Mouse (Mus musculus) CH12.LX (cell line): Measurements from ENCODE around the gene Gm20458. TPM values are rescaled to one million over a fixed set of nuclear protein-coding genes. Genes with fewer than 3 reads are reported as not detected.

ENCODE experiments used
- DNase-seq: peaks from one replicate; pipeline ENCODE4 v3.0.0-alpha.2; 2013; ENCODE audit errors: extremely low read depth
- H3K27ac ChIP-seq: 2 replicates; pipeline ENCODE4 v1.5.1; 2012; ENCODE audit warnings: low read depth, mild to moderate bottlenecking, control low read depth, moderate library complexity; ENCODE audit not compliant: insufficient read depth
- H3K27me3 ChIP-seq: replicated peaks from 2 replicates; pipeline ENCODE3; 2012; ENCODE audit warnings: inconsistent platforms
- H3K36me3 ChIP-seq, 2 experiments: replicated peaks in 1 of 2; 2 replicates each; pipeline versions ENCODE3 to v1.6.1; 2012; ENCODE audit warnings: inconsistent platforms in 1 of 2, low read length in 1 of 2, mild to moderate bottlenecking in 1 of 2, mixed read lengths in 1 of 2, moderate library complexity in 1 of 2; ENCODE audit not compliant: control insufficient read depth in 1 of 2, insufficient read depth in 1 of 2
- H3K4me1 ChIP-seq, 2 experiments: 2 replicates each; pipeline ENCODE4 v1.6.1; 2012; ENCODE audit warnings: inconsistent platforms in 1 of 2, moderate library complexity in 1 of 2; ENCODE audit not compliant: insufficient read depth in 2 of 2, control insufficient read depth in 1 of 2
- H3K4me2 ChIP-seq: 2 replicates; pipeline ENCODE4 v1.6.1; 2012; ENCODE audit warnings: low read depth, mild to moderate bottlenecking, control low read depth; ENCODE audit not compliant: poor library complexity, insufficient read depth, severe bottlenecking
- H3K4me3 ChIP-seq, 3 experiments: fragments of 150-350 bp in 1 of 3; sonication (generic) in 1 of 3; replicated peaks in 1 of 3; 2 replicates each; pipeline versions ENCODE3 to v1.5.1; 2011 to 2012; ENCODE audit warnings: low read depth in 2 of 3, low read length in 2 of 3, mild to moderate bottlenecking in 2 of 3, moderate library complexity in 2 of 3, control low read depth in 1 of 3, improper control_type of control experiment in 1 of 3, inconsistent platforms in 1 of 3, mixed read lengths in 1 of 3; ENCODE audit not compliant: poor library complexity in 1 of 3
- H3K79me2 ChIP-seq: replicated peaks from 2 replicates; pipeline ENCODE4 v1.6.1; 2012; ENCODE audit warnings: mild to moderate bottlenecking, moderate library complexity; ENCODE audit not compliant: control insufficient read depth, poor library complexity, insufficient read depth, severe bottlenecking; ENCODE audit errors: extremely low read depth
- H3K9ac ChIP-seq: 2 replicates; pipeline ENCODE4 v1.6.1; 2012; ENCODE audit warnings: low read depth, mild to moderate bottlenecking, control low read depth, moderate library complexity; ENCODE audit not compliant: insufficient read depth
- H3K9me3 ChIP-seq: replicated peaks from 2 replicates; pipeline ENCODE3; 2012; ENCODE audit warnings: low read length, inconsistent platforms, mixed read lengths
- CHD1 ChIP-seq: IDR thresholded peaks from 2 replicates; pipeline ENCODE4 v1.6.1; 2012; ENCODE audit warnings: low read depth, low read length, improper control_type of control experiment, inconsistent platforms
- CTCF ChIP-seq, 2 experiments: IDR thresholded peaks in 1 of 2; conservative IDR thresholded peaks in 1 of 2; 2 replicates each; pipeline ENCODE4 v1.5.1; 2011 to 2012; ENCODE audit warnings: low read depth in 2 of 2, low read length in 2 of 2, improper control_type of control experiment in 1 of 2, inconsistent platforms in 1 of 2, mild to moderate bottlenecking in 1 of 2, moderate library complexity in 1 of 2
- ETS1 ChIP-seq: conservative IDR thresholded peaks from 2 replicates; pipeline ENCODE4 v1.6.1; 2012; ENCODE audit warnings: low read depth, mild to moderate bottlenecking, inconsistent platforms, low read length, improper control_type of control experiment, moderate library complexity
- JUN ChIP-seq: IDR thresholded peaks from 2 replicates; pipeline ENCODE4 v1.6.1; 2011; ENCODE audit warnings: low read depth, mild to moderate bottlenecking, low read length, improper control_type of control experiment, moderate library complexity; ENCODE audit not compliant: insufficient read depth
- JUND ChIP-seq: conservative IDR thresholded peaks from 2 replicates; pipeline ENCODE4 v1.6.1; 2011; ENCODE audit warnings: low read depth, low read length, improper control_type of control experiment
- MAFK ChIP-seq: IDR thresholded peaks from 2 replicates; pipeline ENCODE4 v1.6.1; 2011; ENCODE audit warnings: low read length, improper control_type of control experiment; ENCODE audit not compliant: insufficient replicate concordance
- MYC ChIP-seq: IDR thresholded peaks from 2 replicates; pipeline ENCODE4 v1.6.1; 2011; ENCODE audit warnings: low read depth, mild to moderate bottlenecking, improper control_type of control experiment, low read length
- POLR2A ChIP-seq: IDR thresholded peaks from 2 replicates; pipeline ENCODE4 v1.6.1; 2011; ENCODE audit warnings: low read depth, mild to moderate bottlenecking, improper control_type of control experiment, low read length
- POLR2AphosphoS2 ChIP-seq: IDR thresholded peaks from 2 replicates; pipeline ENCODE4 v1.6.1; 2011; ENCODE audit warnings: low read depth, low read length, improper control_type of control experiment
- RAD21 ChIP-seq: IDR thresholded peaks from 2 replicates; pipeline ENCODE4 v1.6.1; 2011; ENCODE audit warnings: low read depth, mild to moderate bottlenecking, low read length, improper control_type of control experiment, moderate library complexity
- RCOR1 ChIP-seq: conservative IDR thresholded peaks from 2 replicates; pipeline ENCODE4 v1.6.1; 2012; ENCODE audit warnings: low read depth, mild to moderate bottlenecking, inconsistent platforms, low read length, improper control_type of control experiment
- SIN3A ChIP-seq: IDR thresholded peaks from 2 replicates; pipeline ENCODE4 v1.6.1; 2012; ENCODE audit warnings: low read length, improper control_type of control experiment, inconsistent platforms
- SMC3 ChIP-seq: IDR thresholded peaks from 2 replicates; pipeline ENCODE4 v1.6.1; 2011; ENCODE audit warnings: low read depth, low read length, improper control_type of control experiment
- UBTF ChIP-seq: IDR thresholded peaks from 2 replicates; pipeline ENCODE4 v1.6.1; 2012; ENCODE audit warnings: low read depth, mild to moderate bottlenecking, inconsistent platforms, low read length, improper control_type of control experiment, moderate library complexity
- ZC3H11A ChIP-seq: IDR thresholded peaks from 2 replicates; pipeline ENCODE4 v1.6.1; 2012; ENCODE audit warnings: low read depth, mild to moderate bottlenecking, inconsistent platforms, low read length, improper control_type of control experiment
- ZNF384 ChIP-seq: IDR thresholded peaks from 2 replicates; pipeline ENCODE4 v1.6.1; 2012; ENCODE audit warnings: low read depth, low read length, improper control_type of control experiment, inconsistent platforms
- dilution Hi-C: fragments of 300-500 bp; cut with MboI; formaldehyde crosslinking; loops from 2 replicates; pipeline ENCODE4 v1.14.3; 2020; ENCODE audit warnings: low sequenced_read_pairs; ENCODE audit not compliant: extremely low pct_unique_long_range_greater_than_20kb, extremely low pct_ligation_motif_present
- in situ Hi-C: fragments of 300-500 bp; cut with MboI; formaldehyde crosslinking; loops from 3 replicates; pipeline ENCODE4 v1.14.3; 2019; ENCODE audit warnings: low sequenced_read_pairs, low pct_ligation_motif_present, low pct_unique_long_range_greater_than_20kb, mixed read lengths
- polyA plus RNA-seq: library from polyadenylated mRNA; unstranded; fragments of >175 nt; gene quantifications from 2 replicates; pipeline ENCODE4 v1.2.1, GENCODE M21; 2012; ENCODE audit warnings: low read depth; ENCODE audit not compliant: insufficient read length
- total RNA-seq, 2 experiments: library from RNA; depleted of rRNA; stranded (reverse); fragments of 300-350 nt in 1 of 2; fragments of >200 nt in 1 of 2; gene quantifications; 2 replicates each; pipeline ENCODE4 v1.2.3; 2012 to 2014

Gm20458 gene
- total and polyA plus RNA-seq, 3 experiments: 0.31 to 1.1 (median 0.74) TPM

DNA sequence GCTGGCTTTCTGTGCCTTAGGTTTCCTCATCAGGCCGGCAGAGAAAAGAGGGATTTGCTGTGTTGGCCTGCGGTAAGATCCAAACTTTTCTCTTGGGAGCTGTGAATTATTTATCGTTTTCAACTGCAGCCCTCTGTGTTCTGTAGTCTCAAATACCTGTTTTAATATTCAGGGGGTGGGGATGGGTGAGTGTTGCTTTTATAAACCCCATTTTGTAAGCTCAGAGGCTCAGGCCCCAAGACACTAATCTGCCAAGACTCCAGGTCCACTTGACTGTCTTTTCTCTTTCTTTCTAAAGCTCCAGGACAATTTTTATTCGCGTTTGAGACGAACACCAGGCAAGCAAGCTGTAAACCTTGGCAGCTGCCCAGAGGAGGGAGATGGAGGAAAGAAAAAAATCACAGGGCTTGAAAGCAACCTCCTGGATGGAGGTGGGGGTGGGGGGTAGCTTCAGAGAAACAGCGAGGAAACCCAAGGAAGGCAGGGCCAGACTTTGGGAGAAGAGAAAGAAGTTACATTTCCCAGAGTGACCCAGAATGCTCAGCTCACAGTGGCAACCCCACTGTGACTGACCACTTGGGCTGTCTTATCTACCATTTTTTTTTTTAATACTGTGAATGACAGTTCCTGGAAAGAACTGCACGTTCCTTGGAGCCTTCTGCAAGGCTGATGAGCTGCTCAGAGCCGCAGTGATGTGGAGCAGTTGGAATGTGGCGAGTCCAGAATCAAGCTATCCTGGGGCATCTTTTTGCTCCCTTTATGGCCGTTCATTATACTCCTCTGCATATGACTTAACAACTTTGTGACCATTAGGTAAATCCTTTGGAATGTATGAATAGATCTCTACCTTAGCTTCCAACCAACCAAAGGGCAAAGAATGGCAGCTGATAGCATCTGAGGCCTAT is 57.8 kb downstream of the Gm20458 start:
- no peak for TF ChIP-seq POLR2A
- TF ChIP-seq SIN3A: no peak
- TF ChIP-seq ZNF384: no peak
- no peak for TF ChIP-seq UBTF
- TF ChIP-seq CHD1: no peak
- no peak for TF ChIP-seq RCOR1
- TF ChIP-seq ETS1: no peak
- TF ChIP-seq, all 38 proteins: peak for 0
- dilution Hi-C loops: no loop called here
- no peak overlapping the region for H3K9ac ChIP-seq
- peaks cover 2 to 25% of the 10 kb centered on the region in 2 experiments for H3K4me1 ChIP-seq
- peaks cover 16% of the 10 kb centered on the region for H3K9me3 ChIP-seq
- H3K4me2 ChIP-seq: no peak overlapping the region
- peaks cover 9% of the 10 kb centered on the region for H3K27me3 ChIP-seq
- H3K27ac ChIP-seq: no peak overlapping the region
- no peak for DNase-seq
- in situ Hi-C loops: loop anchor here (5.0 kb wide), 1 partner anchor 111 kb away; the partner anchor contains the start of gene Matn4
- no peaks in the 10 kb centered on the region for H3K36me3 ChIP-seq
- no peak overlapping the region for H3K4me3 ChIP-seq
- no peaks in the 10 kb centered on the region for H3K79me2 ChIP-seq

DNA sequence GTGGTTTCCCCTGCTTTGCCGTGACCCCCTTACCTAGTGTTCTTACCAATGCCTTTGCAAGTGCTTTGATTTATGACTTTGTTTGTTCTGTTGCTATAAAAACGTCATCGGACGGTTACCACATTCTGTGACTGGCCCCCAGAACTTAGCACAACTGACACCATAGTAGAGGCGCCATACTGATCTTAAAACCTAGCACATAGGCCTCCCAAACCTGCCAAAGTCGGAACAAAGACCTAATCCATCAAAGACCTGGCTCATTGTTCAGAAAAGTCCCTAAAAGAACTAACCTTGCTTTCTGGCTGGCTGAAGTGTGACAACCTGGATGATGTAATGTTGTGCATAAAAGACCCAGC is 58.4 kb downstream of the Gm20458 start:
- H3K27ac ChIP-seq: no peak overlapping the region
- peaks cover 2 to 25% of the 10 kb centered on the region in 2 experiments for H3K4me1 ChIP-seq
- H3K36me3 ChIP-seq: no peaks in the 10 kb centered on the region
- H3K4me3 ChIP-seq: no peak overlapping the region
- dilution Hi-C loops: no loop called here
- H3K79me2 ChIP-seq: no peaks in the 10 kb centered on the region
- no peak overlapping the region for H3K9ac ChIP-seq
- no peak for DNase-seq
- TF ChIP-seq MYC (no peak), SMC3 (no peak), POLR2AphosphoS2 (no peak), POLR2A (no peak), MAFK (no peak), RAD21 (no peak), CTCF (conservative IDR thresholded peaks at IDR 0.05 in 1 of 2, IDR thresholded peaks at IDR 0.05 in 1 of 2; ENCODE audit: low read depth in 2 of 2, low read length in 2 of 2) (no peak), JUND (no peak), ZC3H11A (no peak), JUN (no peak)
- peaks cover 9% of the 10 kb centered on the region for H3K27me3 ChIP-seq
- peaks cover 19% of the 10 kb centered on the region for H3K9me3 ChIP-seq
- no peak overlapping the region for H3K4me2 ChIP-seq
- in situ Hi-C loops: loop anchor here (5.0 kb wide), 1 partner anchor 112 kb away; the partner anchor contains the start of gene Matn4
